Mouse (Mus musculus) cerebral cortex, adult 2 months (tissue): ENCODE measurements around the gene Ino80b.

Source experiments
- WGBS: fragments of 180-500 bp; shearing (Covaris S2); methylation state at CpG from one replicate; pipeline ENCODE4 v1.1.7; 2018; 5-methylcytosine and 5-hydroxymethylcytosine counted together

The Ino80b gene

DNA sequence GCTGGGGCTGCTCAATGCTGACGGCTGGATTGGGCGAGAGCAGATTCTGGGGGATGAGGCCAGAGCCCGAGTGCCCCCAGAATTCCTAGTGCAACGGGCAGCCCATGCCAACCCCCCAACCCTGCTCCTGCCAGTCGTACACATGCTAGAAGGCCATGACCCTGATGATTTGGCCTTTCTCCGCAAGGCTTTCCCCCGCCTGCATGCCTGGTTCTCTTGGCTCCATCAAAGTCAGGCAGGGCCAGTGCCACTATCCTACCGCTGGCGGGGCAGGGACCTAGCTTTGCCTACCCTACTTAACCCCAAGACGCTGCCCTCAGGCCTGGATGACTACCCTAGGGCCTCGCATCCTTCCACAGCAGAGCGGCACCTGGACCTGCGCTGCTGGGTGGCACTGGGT lies 7.6 kb downstream of the Ino80b start:
- WGBS: 92% methylated on average over 13 of the region's 13 CpGs

DNA sequence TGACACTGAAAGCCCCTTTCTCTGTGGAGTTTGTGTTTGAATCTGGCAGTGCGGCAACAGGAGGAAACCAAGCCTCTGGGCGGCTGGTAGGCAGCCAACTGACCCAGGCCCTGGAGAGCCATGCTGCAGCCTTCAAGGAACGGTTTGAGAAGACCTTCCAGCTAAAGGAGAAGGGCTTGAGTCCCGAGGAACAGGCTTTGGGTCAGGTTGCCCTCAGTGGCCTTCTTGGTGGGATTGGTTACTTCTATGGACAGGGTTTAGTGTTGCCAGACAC lies 8.1 kb downstream of the Ino80b start:
- WGBS: 83% methylated on average over 4 of the region's 4 CpGs

DNA sequence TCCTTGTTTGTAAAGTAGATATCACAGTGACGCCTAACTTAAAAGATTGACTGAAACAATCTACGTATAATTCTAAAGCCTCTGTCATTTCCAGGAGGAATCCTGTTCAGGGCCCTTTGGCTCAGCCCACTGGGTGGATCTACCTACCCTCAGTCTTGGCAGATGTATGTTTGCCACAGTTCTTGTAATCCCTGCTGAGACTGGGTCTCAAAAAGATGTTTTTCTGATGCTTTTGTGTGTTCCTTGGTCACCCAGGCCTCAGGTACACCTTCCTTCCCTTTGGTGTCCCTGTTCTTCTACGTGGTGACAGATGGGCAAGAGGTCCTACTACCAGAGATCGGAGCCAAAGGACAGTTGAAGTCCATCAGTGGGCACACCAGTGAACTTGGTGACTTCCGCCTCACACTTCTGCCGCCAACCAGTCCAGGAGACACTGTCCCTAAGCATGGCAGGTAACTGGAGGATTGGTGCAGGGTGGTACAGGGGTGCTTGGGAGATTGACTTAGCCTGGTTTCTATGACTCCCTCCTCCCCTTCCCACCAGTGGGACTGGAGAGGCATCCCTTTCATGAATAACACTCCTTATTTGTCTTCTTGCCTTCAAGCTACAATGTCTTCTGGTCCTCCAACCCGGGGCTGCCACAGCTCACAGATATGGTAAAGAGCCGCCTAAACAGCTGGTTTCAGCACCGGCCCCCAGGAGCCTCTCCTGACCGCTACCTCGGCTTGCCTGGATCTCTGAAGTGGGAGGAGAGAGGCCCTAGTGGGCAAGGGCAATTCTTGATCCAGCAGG lies 8.7 kb downstream of the Ino80b start:
- 72% methylated on average over 11 of the region's 11 CpGs for WGBS

DNA sequence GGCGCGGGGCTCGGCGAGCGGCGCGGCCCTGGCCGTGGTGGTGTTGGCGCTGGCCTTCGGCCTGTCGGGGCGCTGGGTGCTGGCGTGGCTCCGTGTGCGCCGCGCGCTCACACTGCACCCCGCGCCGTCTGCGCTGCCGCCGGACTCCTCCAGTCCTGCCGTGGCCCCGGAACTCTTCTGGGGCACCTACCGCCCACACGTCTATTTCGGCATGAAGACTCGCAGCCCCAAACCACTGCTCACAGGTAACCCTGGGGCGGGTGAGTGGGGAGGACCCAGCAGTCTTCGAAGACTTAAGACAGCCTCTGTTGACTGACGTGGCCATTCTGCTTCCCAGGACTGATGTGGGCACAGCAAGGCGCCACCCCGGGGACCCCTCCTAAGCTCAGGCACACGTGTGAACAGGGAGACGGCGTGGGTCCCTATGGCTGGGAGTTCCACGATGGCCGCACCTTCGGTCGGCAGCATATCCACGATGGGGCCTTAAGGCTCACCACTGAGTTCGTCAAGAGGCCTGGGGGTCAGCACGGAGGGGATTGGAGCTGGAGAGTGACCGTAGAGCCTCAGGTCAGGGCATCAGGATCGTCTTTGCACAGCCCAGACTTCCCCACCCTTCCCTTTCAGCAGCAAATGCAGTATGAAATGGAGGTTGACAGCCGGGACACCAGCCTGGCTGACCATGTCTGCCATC lies 9.4 kb downstream of the Ino80b start:
- WGBS: 2% methylated on average over 48 of the region's 48 CpGs

DNA sequence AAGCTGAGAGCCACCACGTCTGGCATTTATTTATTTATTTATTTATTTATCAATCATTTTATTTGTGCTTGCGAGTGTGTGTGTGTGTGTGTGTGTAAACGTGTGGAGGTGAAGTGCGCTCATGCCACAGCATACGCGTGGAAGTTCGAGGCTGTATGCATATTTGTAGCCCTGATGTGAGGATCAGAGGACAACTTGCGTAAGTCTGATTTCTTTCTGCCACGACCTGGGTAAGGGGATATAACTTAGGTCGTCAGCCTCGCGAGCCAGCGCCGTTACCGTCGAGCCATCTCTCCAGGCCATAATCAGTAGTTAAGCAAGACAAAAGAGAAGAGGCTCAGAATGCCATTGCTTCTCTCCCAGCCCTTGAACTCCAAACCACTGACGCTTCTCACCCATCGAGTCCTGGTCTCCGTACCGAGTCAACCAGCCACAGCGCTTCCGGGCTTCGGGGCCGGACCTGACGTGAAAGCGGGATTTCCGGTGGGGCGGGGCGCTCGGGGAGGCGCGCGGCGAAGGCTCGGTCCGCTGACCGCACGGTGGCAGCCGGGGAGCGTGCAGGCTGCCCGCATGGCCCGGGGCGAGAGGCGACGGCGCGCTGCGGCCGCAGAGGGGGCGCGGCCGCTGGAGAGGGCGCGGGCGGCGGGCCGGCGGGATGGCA lies 10.1 kb downstream of the Ino80b start, which contains the start of gene Mogs:
Gene Mogs (plus strand): TSS at position 486 of the 661 bp plus-strand sequence.
- WGBS: under 1% methylated on average over 58 of the region's 58 CpGs

GRCm38 (mm10) chr6:83111510-83112136 lies 13.6 kb downstream of the Ino80b start:
- WGBS: 83% methylated on average over 4 of the region's 4 CpGs

- under 1% methylated on average over 76 of the region's 76 CpGs for WGBS
Measured at GRCm38 (mm10) chr6:83108762-83109668, 16.2 kb downstream of the Ino80b start, which contains the start of gene Mrpl53. Gene Mrpl53 (plus strand): TSS chr6:83109040.

DNA sequence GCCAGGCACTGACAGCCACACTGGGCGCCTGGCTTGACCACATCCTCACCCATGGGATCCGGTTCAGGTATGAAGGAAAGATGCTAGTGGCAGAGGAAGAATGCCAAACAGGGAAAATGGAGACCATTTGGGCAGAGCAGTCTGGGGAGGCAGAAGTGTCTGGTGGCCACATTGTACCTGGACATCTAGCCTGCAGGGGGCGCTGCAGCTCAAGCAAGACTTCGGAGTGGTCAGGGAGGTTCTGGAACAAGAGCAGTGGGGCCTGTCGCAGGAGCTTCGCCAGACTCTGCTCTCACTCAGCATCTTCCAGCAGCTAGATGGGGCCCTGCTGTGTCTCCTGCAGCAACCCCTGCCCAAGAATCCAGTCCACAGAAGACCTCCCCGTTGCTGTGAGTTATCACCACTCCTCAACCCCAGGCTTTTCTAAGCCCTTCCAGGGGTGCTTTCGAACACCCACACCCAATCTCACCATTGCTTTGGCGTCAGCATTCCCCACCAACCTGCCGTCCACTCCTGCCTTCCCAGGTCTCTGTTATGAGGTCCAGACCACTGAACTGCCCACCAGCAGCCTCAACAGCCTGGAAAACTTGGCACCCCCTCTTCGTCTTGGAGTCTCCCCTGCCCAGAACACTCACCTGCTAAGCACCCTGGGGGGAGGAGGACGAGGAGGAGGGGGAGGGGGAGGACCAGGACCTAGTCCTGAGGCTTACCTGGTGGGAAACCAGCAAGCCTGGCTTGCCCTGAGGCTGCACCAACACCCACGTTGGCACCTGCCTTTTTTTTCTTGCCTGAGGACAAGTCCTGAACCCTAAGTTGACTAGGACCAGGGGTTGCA lies 17.4 kb downstream of the Ino80b start:
- 33% methylated on average over 13 of the region's 13 CpGs for WGBS

DNA sequence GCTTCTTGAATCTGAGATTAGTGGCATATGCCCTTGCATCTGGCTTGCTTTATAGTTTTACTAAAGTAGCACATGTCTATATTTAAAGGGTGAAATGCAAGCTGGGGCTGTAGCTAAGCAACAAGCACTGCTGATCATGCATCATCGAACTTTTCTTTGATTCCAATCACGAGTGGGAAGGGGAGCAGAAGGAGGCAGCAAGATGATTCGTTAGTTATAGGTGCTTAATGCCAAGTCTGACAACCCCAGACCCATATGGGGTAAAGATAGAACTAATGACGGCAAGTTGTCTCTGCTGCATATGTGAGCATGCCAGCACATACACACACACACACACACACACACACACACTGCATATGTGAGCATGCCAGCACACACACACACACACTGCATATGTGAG lies 21.1 kb downstream of the Ino80b start:
- 33% methylated on average over 4 of the region's 4 CpGs for WGBS

DNA sequence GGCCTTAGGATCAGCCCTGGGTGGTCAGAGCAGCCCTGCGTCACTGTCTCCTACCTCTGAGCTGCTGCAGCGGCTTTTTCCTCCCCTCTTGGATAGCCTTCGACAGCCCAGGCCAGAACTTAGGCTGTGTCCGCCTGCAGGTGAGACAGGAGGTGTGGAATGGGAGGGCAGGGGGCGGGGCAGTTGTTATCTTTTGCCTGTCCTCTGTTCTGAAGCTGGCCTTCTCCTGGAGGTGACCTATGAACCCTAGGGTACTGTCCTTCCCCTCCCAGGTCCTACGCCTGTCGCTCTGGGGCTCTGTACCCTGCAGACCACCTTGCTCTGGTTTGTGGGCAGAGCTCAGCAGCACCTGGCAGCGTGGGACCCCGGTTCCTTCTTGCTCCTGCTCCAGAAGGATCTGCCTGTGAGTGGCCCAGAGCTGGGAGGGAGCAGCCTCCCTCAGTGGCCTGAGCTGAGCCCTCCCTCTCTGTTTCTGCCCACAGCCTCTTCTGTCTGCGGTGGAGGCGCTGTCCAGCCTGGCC lies 22.0 kb downstream of the Ino80b start:
- 52% methylated on average over 11 of the region's 11 CpGs for WGBS

DNA sequence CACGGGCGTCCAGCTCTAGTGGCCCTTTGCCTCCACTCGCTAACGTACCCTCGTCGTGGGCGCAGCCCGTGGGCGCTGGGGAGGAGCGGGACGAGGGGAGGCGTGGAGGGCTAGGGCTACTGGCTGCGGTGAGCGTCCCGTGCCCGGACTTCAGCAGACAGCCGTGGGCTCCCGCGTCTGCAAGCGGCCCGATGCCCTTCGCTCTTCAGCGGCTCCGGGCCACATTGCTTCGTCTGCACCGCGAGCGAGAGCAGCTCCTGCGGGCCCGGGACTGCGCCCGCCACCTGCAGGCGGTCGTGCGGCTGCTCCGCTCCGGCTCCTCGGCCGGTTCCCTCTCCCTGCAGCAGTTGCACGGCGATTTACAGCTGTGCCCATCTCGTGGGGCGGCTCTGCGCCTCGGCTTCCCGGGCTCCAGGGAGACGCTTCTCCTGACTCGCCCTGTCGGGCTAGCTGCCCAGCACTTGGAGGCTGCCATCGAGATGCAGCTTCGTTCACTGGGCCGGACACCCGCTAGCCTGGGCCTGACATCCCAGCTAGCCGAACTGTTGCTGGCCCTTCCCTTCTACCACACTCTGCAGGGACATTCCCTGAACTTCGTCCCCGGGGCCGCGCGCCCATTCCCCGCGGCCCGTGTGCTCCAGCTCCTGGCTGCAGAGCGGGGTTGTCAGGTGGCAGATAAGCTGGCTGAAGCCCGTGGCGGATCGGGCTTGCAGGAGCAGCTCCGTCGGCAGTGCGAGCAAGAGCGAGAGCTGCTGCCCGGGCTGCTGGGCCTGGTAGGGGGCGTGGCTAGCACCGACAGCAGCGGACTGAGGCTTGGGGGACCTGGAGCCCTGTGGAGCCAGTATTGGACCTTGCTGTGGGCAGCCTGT lies 23.3 kb downstream of the Ino80b start:
- under 1% methylated on average over 74 of the region's 74 CpGs for WGBS

DNA sequence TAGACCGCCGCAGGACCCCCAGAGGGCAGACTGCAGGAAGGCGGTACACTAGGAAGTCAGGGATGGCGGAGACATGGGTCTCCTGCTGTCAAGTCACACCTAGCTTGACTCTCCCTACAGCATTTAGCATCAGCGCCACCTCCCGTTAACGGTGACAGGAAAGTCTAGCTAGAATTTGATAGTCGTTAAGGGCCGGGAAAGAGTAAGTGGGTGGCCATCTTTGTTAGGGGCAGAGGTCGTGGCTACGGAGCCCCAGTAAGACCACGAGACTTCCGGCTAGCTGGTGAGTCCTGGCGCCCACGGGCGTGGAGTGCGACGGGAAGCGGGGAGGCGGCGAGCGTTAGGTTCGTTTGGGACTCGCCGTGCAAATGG lies 23.9 kb downstream of the Ino80b start, which contains the start of the genes Ccdc142 and Gm42688:
Gene Ccdc142 (plus strand): TSS at position 286 of the 372 bp plus-strand sequence.
Gene Gm42688 (plus strand): TSS at position 302 of the 372 bp plus-strand sequence.
- 1% methylated on average over 25 of the region's 25 CpGs for WGBS

- 71% methylated on average over 2 of the region's 2 CpGs for WGBS
Measured at GRCm38 (mm10) chr6:83098411-83098810, 26.8 kb downstream of the Ino80b start.

DNA sequence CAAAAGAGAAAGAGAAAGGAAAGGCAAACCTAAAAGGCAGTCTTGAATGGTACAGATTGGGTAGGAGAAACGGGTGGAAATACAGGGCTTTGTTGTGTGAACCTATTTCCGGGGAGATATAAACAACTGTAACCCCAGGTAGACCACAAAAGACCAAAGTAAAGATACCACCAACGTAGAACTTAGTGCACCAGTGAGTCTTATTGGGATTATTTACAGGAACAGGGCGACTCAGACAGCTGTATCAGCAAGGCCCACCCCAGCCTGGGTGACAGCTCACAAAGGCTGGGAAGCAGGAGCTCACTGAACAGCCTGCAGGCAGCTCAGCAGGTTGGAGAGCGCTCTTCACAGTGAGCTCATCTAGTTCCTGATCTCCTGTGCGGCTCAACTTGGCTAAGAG lies 29.3 kb downstream of the Ino80b start:
- 69% methylated on average over 6 of the region's 6 CpGs for whole genome bisulfite sequencing

- 42% methylated on average over 6 of the region's 6 CpGs for WGBS
Measured at GRCm38 (mm10) chr6:83092416-83093127, 32.7 kb downstream of the Ino80b start.

DNA sequence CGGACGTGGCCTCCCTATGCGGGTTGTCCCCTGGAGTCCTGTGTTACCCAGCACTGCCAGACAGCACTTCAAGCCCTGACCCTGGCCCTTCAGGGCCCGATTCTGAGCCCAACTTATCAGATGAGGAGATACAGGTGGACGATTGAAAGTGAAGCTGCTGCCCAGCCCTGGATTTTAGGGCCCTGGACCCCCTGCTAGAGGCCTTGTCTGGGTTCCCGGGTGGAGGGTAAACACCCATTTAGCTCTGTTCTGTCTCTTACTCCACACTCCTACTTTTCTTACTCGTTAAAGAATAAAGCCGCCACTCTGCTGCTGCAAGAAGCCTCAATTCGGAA lies 37.3 kb downstream of the Ino80b start:
- 15% methylated on average over 9 of the region's 9 CpGs for WGBS

DNA sequence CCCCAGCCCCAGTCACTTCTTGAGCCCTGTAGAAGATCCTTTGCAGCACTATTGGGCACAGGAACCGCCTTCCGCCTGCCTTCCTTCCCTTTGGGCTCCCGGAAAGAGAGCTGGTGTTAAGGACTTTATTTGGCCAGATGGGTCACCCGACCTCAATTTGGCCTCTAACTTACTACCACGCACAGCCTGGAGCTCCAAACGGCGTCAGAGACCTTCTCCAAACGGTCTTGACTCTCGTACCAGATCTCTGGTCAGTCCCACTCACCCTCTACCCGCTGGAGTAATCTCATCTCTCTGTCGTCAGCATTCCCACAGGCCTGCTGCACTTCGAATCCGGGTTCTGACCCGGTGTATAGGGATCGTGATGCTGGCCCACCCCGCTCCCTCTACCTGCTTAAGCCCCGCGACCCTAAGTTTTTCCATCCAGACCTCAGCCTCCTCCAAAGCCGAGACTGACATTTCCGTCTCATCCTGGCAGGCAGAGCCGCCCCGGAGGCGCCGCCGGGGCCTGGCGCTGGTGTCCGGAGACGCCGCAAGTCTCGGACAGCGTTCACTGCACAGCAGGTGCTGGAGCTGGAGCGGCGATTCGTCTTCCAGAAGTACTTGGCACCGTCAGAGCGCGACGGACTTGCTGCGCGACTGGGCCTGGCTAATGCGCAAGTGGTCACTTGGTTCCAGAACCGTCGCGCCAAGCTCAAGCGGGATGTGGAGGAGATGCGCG lies 37.9 kb downstream of the Ino80b start:
- 5% methylated on average over 47 of the region's 47 CpGs for WGBS
